Mouse (Mus musculus): ENCODE measurements around the gene Per1. TPM values are rescaled to one million over a fixed set of nuclear protein-coding genes. Genes with fewer than 3 reads are reported as not detected.
A peak's percentile ranks its signal among the peaks of the same experiment; 100 is the strongest.

Gene Per1
- polyA plus RNA-seq, 1 experiment = 42.3 TPM

GRCm38 (mm10) chr11:69072234-69072633 is 22.8 kb upstream of the Per1 start:
- no peak for TF ChIP-seq GATA1 (IDR thresholded peaks at IDR 0.05; ENCODE audit: borderline replicate concordance, low read length)
- H3K4me3 ChIP-seq (replicated peaks) = peak overlapping the region; percentile 88
- no peaks in the 10 kb centered on the region for H3K36me3 ChIP-seq (replicated peaks; ENCODE audit: low read length)
- no peaks in the 10 kb centered on the region for H3K9me3 ChIP-seq
- H3K27me3 ChIP-seq (replicated peaks) = no peaks in the 10 kb centered on the region
- H3K4me1 ChIP-seq = peaks cover 73% of the 10 kb centered on the region

GRCm38 (mm10) chr11:69072666-69073064 is 22.4 kb upstream of the Per1 start:
- TF ChIP-seq GATA1 (IDR thresholded peaks at IDR 0.05; ENCODE audit: borderline replicate concordance, low read length) = no peak
- no peak for TF ChIP-seq FLI1 (IDR thresholded peaks at IDR 0.05; ENCODE audit: low read length)
- Histone ChIP-seq H3K4me3 (replicated peaks) (peak overlapping the region; percentile 88), H3K9me3 (no peaks in the 10 kb centered on the region), H3K4me1 (peaks cover 73% of the 10 kb centered on the region), H3K27me3 (replicated peaks) (no peaks in the 10 kb centered on the region), H3K36me3 (replicated peaks; ENCODE audit: low read length) (no peaks in the 10 kb centered on the region)

GRCm38 (mm10) chr11:69073065-69073888 is 21.7 kb upstream of the Per1 start:
- TF ChIP-seq GATA1 (IDR thresholded peaks at IDR 0.05; ENCODE audit: borderline replicate concordance, low read length) = peak; percentile 100
- no peak for TF ChIP-seq FLI1 (IDR thresholded peaks at IDR 0.05; ENCODE audit: low read length)
- Histone ChIP-seq H3K4me3 (replicated peaks) (peak overlapping the region; percentile 88), H3K36me3 (replicated peaks; ENCODE audit: low read length) (no peaks in the 10 kb centered on the region), H3K9me3 (no peaks in the 10 kb centered on the region), H3K27me3 (replicated peaks) (no peaks in the 10 kb centered on the region), H3K4me1 (peaks cover 77% of the 10 kb centered on the region)

DNA sequence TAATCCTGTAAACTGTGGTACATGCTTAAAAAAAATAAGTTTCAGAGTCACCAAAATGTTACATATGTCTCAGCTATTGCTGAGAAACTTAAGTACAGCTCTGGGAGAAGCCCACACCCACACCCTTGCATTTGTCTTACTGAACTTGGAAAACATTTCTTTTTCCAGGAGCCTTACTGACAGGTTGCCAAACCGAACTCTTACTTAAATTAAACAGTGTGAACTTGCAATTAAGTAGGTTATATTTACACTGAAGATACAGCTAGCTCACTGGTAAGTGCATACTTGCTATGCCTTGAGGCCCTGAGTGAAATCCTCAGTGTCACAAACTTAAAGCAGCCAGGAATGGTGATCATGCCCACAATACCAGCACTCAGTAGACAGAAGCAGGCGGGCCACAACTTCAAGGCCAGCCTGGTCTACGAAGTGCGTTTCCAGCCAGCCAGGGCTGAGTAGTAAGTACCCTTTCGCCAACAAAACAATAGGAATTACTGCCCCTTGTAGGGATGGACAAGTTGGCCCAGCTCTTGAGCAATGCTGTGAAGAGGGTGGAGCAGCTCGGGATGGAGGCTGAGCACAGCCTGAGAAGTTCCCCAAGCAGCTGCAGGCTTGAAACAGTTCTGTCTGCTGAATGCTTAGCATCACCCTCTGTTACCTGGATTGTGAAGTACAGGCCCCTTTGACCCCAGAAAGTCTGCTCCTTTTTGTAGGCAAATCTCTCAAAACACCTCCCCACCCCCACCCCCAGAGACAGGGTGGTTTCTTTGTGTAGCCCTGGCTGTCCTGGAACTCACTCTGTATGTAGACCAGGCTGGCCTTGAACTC is 20.9 kb upstream of the Per1 start:
- no peaks in the 10 kb centered on the region for H3K27me3 ChIP-seq (replicated peaks)
- TF ChIP-seq FLI1 (IDR thresholded peaks at IDR 0.05; ENCODE audit: low read length) = no peak
- no peak for TF ChIP-seq GATA1 (IDR thresholded peaks at IDR 0.05; ENCODE audit: borderline replicate concordance, low read length)
- H3K36me3 ChIP-seq (replicated peaks; ENCODE audit: low read length) = no peaks in the 10 kb centered on the region
- peak overlapping the region; percentile 65 for H3K4me3 ChIP-seq (replicated peaks)
- H3K9me3 ChIP-seq = no peaks in the 10 kb centered on the region
- peaks cover 86% of the 10 kb centered on the region for H3K4me1 ChIP-seq

DNA sequence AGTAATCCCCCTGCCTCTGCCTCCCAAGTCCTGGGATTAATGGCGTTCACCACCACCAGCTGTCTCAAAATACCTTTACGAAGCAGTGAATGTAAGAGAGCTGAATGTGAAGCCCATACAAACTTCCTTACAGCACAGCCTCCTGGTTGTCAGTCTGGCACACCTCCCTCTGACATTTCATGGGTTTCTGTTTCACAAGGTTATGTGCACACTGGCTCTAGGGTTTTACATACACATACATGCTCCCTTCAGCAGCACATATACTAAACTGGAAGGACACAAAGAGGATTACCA is 20.3 kb upstream of the Per1 start:
- no peak for TF ChIP-seq GATA1 (IDR thresholded peaks at IDR 0.05; ENCODE audit: borderline replicate concordance, low read length)
- no peak for TF ChIP-seq FLI1 (IDR thresholded peaks at IDR 0.05; ENCODE audit: low read length)
- H3K9me3 ChIP-seq = no peaks in the 10 kb centered on the region
- H3K36me3 ChIP-seq (replicated peaks; ENCODE audit: low read length) = no peaks in the 10 kb centered on the region
- H3K4me1 ChIP-seq = peaks cover 81% of the 10 kb centered on the region
- no peak overlapping the region for H3K4me3 ChIP-seq (replicated peaks)
- H3K27me3 ChIP-seq (replicated peaks) = no peaks in the 10 kb centered on the region

- Histone ChIP-seq H3K27me3 (replicated peaks) (no peaks in the 10 kb centered on the region), H3K36me3 (replicated peaks; ENCODE audit: low read length) (no peaks in the 10 kb centered on the region), H3K4me1 (peaks cover 80% of the 10 kb centered on the region), H3K9me3 (no peaks in the 10 kb centered on the region), H3K4me3 (replicated peaks) (no peak overlapping the region)
- no peak for TF ChIP-seq FLI1 (IDR thresholded peaks at IDR 0.05; ENCODE audit: low read length)
- no peak for TF ChIP-seq GATA1 (IDR thresholded peaks at IDR 0.05; ENCODE audit: borderline replicate concordance, low read length)
Measured at GRCm38 (mm10) chr11:69075764-69076479, 19.1 kb upstream of the Per1 start.

- H3K36me3 ChIP-seq (replicated peaks; ENCODE audit: low read length) = no peaks in the 10 kb centered on the region
- H3K9me3 ChIP-seq = no peaks in the 10 kb centered on the region
- TF ChIP-seq FLI1 (IDR thresholded peaks at IDR 0.05; ENCODE audit: low read length) = no peak
- TF ChIP-seq GATA1 (IDR thresholded peaks at IDR 0.05; ENCODE audit: borderline replicate concordance, low read length) = no peak
- peaks cover 2% of the 10 kb centered on the region for H3K27me3 ChIP-seq (replicated peaks)
- H3K4me1 ChIP-seq = peaks cover 73% of the 10 kb centered on the region
- no peak overlapping the region for H3K4me3 ChIP-seq (replicated peaks)
Measured at GRCm38 (mm10) chr11:69076572-69076971, 18.4 kb upstream of the Per1 start.

GRCm38 (mm10) chr11:69077316-69077715 is 17.7 kb upstream of the Per1 start:
- Histone ChIP-seq H3K4me1 (peaks cover 66% of the 10 kb centered on the region), H3K4me3 (replicated peaks) (no peak overlapping the region)
- no peak for TF ChIP-seq GATA1 (IDR thresholded peaks at IDR 0.05; ENCODE audit: borderline replicate concordance, low read length)
- TF ChIP-seq FLI1 (IDR thresholded peaks at IDR 0.05; ENCODE audit: low read length) = no peak

GRCm38 (mm10) chr11:69078041-69078440 is 17.0 kb upstream of the Per1 start:
- Histone ChIP-seq H3K4me3 (replicated peaks) (no peak overlapping the region), H3K27me3 (replicated peaks) (peaks cover 3% of the 10 kb centered on the region), H3K4me1 (peaks cover 61% of the 10 kb centered on the region), H3K9me3 (no peaks in the 10 kb centered on the region), H3K36me3 (replicated peaks; ENCODE audit: low read length) (no peaks in the 10 kb centered on the region)
- no peak for TF ChIP-seq FLI1 (IDR thresholded peaks at IDR 0.05; ENCODE audit: low read length)
- TF ChIP-seq GATA1 (IDR thresholded peaks at IDR 0.05; ENCODE audit: borderline replicate concordance, low read length) = no peak

More at GRCm38 (mm10) chr11:69077316-69077715, 17.7 kb upstream of the Per1 start:
- H3K9me3 ChIP-seq = no peaks in the 10 kb centered on the region
- H3K36me3 ChIP-seq (replicated peaks; ENCODE audit: low read length) = no peaks in the 10 kb centered on the region
- peaks cover 3% of the 10 kb centered on the region for H3K27me3 ChIP-seq (replicated peaks)
